Mouse (Mus musculus) neural tube, embryonic 11.5 days (tissue): ENCODE measurements around the gene Mtpn. TPM values are rescaled to one million over a fixed set of nuclear protein-coding genes. Genes with fewer than 3 reads are reported as not detected.

Experiments
- ATAC-seq: fragments of 200-750 bp; cut with Nextera tagmentation; 2 replicates; pipeline ENCODE4 v1.8.0; 2017; ENCODE audit warnings: moderate number of reproducible peaks, mild to moderate bottlenecking, moderate TSS enrichment, moderate library complexity; ENCODE audit not compliant: insufficient read depth, low FRiP score, low TSS enrichment
- DNase-seq: peaks from one replicate; pipeline ENCODE4 v3.0.0-alpha.2; 2015; ENCODE audit warnings: low spot score
- H3K27ac ChIP-seq: fragments of 300-500 bp; sonication (generic); 2 replicates; pipeline ENCODE4 v1.5.1; 2014; ENCODE audit warnings: low read depth, mild to moderate bottlenecking, low read length
- H3K27me3 ChIP-seq: fragments of 300-500 bp; sonication (generic); 2 replicates; pipeline ENCODE4 v1.6.1; 2014; ENCODE audit warnings: mild to moderate bottlenecking, low read length, mixed read lengths; ENCODE audit not compliant: control insufficient read depth, insufficient read depth
- H3K36me3 ChIP-seq: fragments of 300-500 bp; sonication (generic); 2 replicates; pipeline ENCODE4 v1.6.1; 2014; ENCODE audit warnings: mild to moderate bottlenecking, low read length, moderate library complexity, mixed read lengths; ENCODE audit not compliant: control insufficient read depth, insufficient read depth
- H3K4me1 ChIP-seq: fragments of 300-500 bp; sonication (generic); 2 replicates; pipeline ENCODE4 v1.6.1; 2014; ENCODE audit warnings: low read length, mixed read lengths; ENCODE audit not compliant: control insufficient read depth, insufficient read depth
- H3K4me2 ChIP-seq: fragments of 300-500 bp; sonication (generic); 2 replicates; pipeline ENCODE4 v1.6.1; 2014; ENCODE audit warnings: low read depth, mild to moderate bottlenecking, moderate library complexity
- H3K4me3 ChIP-seq: fragments of 300-500 bp; sonication (generic); 2 replicates; pipeline ENCODE4 v1.5.1; 2014; ENCODE audit warnings: low read depth, low read length
- H3K9ac ChIP-seq: fragments of 300-500 bp; sonication (generic); 2 replicates; pipeline ENCODE4 v1.6.1; 2014; ENCODE audit warnings: mild to moderate bottlenecking, low read length
- H3K9me3 ChIP-seq: fragments of 300-500 bp; sonication (generic); 2 replicates; pipeline ENCODE4 v1.6.1; 2016; ENCODE audit warnings: low read length; ENCODE audit not compliant: control insufficient read depth
- WGBS: fragments of 180-500 bp; shearing (Covaris S2); extraction: QIAGEN DNeasy Blood & Tissue Kit; methylation state at CpG from one replicate; pipeline ENCODE4 v1.1.7; 2014; 5-methylcytosine and 5-hydroxymethylcytosine counted together
- microRNA-seq: library from miRNA; unstranded; fragments of <30 nt; microRNA quantifications from one replicate; pipeline ENCODE4, GENCODE M21; 2016
- polyA plus RNA-seq: library from polyadenylated mRNA; unstranded; fragments of >200 nt; fragmentation: Nextera tagmentation; extraction: Ambion mirVana; gene quantifications from 2 replicates; pipeline ENCODE4 v1.2.1, GENCODE M21; 2014

Gene Mtpn
- polyA plus RNA-seq, 1 experiment from 2014 or later = 153 TPM

GRCm38 (mm10) chr6:35463450-35464395 is 76.0 kb downstream of the Mtpn start:
- H3K9ac ChIP-seq = no peak overlapping the region
- no peaks in the 10 kb centered on the region for H3K27me3 ChIP-seq
- DNase-seq (no peak), ATAC-seq (no peak)
- no peak overlapping the region for H3K4me3 ChIP-seq
- H3K4me1 ChIP-seq = no peaks in the 10 kb centered on the region
- 85% methylated on average over 5 of the region's 5 CpGs for WGBS
- H3K9me3 ChIP-seq = no peaks in the 10 kb centered on the region
- H3K36me3 ChIP-seq = no peaks in the 10 kb centered on the region
- H3K4me2 ChIP-seq = no peak overlapping the region
- no peak overlapping the region for H3K27ac ChIP-seq

- no peaks in the 10 kb centered on the region for H3K9me3 ChIP-seq
- no peak overlapping the region for H3K4me2 ChIP-seq
- no peaks in the 10 kb centered on the region for H3K4me1 ChIP-seq
- WGBS = 95% methylated on average over 1 of the region's 1 CpGs
- H3K4me3 ChIP-seq = no peak overlapping the region
- no peak overlapping the region for H3K27ac ChIP-seq
- DNase-seq (no peak), ATAC-seq (no peak)
- H3K27me3 ChIP-seq = no peaks in the 10 kb centered on the region
- no peak overlapping the region for H3K9ac ChIP-seq
- no peaks in the 10 kb centered on the region for H3K36me3 ChIP-seq
These were observed 77.2 kb downstream of the Mtpn start for GRCm38 (mm10) chr6:35462484-35462883.

Small RNAs within 50 kb of the gene (microRNA-seq; reads per million reads assigned to microRNA genes)
- not detected for gene Gm23053

Other genes starting within 250 kb of the Mtpn start
- 0.15 TPM in 1 of 2 replicates, not detected in the other for gene Slc13a4, start 231.8 kb downstream of the Mtpn start, polyA plus RNA-seq
- not detected in 2 replicates for gene Fam180a, start 213.7 kb downstream of the Mtpn start, polyA plus RNA-seq